Mouse (Mus musculus): ENCODE measurements at regions not wholly inside any gene's neighbourhood (a gene's known extent, or its start where the extent isn't known, plus 50 kb on each side); places are given as distances from the start of the nearest gene placed in this dataset.

DNA sequence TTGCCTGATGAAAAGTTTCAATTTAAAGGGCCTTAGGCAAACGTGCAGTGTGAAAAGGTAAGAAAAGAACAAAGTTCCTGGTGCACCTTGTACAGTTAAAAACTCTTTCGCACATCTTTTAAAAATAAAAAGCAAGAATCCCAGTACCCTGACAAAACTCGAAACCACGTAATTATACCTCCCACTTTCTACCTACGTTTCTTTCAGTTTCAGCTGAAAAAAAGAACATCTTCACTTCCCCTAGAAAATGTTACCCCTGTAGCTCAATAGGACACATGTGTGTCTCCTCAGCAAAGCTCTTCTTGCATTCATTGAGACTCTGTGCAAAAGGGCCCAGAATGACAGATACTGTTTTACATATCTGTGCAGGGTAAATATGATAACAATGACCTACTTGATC lies 113.2 kb downstream of the Spry2 start:
- no peak for DNase-seq (ENCODE audit: low spot score in 2 of 2)

DNA sequence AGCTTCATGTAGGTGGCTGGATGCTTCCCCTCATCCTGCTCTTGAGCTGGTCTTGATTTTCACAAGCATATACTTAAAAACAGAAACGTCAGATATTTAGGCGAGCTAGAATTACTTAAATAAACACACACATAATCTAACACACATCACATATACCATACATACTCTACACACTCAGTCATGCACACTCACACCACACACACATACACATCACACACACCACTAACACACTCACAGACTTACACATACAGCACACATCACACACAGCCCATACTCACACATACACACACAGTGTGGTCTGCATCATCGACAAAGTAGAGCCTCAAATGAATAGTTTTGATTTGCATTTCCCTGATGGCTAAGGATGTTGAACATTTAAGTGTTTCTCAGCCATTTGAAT lies 116.9 kb downstream of the Spry2 start:
- no peak for DNase-seq (ENCODE audit: low spot score in 2 of 2)

DNA sequence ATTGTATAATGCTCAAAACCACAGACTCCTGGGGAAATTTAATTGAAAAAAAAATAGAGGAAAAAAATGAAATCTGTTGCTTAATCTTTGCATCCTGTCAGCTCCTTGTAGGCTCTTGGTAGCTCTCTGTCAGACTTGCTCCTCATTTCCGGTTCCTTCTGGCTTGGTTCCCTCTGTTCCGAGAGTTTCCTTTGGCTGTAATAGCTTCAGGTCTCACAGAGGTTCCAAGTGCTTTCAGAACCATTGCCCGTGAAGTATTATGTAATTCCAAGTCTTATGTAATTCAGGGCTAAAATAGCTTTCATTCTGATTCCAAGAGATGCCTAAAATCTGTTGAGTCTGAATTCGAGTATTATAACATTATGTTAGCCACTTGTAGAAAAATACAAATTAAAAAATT lies 117.3 kb downstream of the Spry2 start:
- peak; percentile 22 to 40 for DNase-seq (ENCODE audit: low spot score in 2 of 2)

DNA sequence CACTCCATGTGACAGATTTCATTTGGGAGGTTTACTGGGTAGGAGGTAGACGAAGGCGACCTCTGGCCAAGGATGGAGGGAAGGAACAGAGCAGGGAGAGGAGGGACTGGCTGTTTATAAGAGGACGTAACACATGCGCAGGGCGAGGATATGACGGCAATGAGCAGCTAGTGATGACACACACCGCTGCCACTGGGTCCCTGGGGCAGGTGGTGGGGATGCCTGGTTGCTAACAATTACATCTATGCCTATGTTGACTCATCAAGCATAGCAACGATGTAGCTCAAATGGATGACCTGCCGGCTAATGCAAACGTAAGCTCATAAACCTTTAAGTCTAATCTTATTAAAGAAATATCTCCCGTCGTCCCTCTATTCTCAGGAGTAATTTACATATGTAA lies 122.9 kb downstream of the Spry2 start:
- DNase-seq (ENCODE audit: low spot score in 2 of 2) = no peak

DNA sequence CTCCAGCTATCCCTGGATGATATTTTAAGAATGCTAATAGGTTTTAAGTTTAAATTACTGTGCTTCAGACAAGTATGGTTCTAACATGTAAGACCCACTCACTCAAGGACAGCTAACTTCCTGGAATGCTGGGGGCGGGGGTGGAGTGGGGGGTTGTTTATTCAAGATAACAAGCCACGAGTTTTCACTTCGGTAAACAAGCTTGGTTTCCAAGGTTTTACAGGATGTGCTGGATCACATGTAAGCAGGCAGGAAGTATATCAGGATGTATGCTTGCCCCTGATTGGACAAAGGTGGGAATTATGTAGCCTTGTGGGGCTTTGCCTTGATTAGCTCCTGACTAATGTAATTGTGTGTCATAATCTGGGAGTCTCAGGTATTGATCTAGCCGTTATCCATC lies 129.5 kb downstream of the Spry2 start:
- no peak for DNase-seq (ENCODE audit: low spot score in 2 of 2)

DNA sequence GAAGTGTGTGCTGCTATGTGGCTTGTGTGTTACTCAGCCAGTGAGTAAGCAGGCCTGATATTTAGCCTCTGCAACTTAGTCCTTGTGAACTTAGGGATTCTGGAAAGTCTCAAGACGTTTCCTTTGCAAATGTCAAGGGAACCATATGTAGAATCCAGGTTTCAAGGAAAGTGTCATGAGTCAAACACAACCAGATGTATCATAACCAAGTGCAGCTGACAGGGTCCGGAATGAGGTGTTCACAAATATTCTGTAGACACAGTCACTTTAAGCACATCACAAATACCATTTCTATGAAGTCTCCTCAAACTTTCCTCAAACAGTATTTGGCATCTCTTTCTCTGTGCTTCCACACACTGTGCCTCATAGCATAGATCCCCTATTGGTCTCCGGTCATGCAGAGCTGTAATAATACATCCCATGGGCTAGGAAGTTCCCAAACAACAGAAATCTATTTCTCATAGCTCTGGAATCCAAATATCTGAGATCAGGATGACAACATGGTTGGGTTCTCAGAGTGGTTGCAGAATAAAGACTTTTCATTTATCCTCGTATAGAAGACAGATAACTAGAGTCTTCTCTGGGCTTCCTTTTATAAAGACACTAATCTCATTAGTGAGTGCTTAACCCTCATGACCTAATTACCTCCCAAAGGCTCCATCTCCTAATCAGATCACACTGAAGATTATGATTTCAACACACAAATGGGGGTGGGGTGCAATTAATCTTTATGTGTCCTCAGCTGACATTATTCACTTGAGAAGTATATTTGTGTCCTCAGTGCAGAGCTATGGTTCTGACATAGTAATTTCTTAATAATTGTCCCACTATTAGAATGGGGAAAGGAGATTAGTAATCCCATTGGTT lies 143.9 kb downstream of the Spry2 start:
- DNase-seq (ENCODE audit: low spot score in 2 of 2) = no peak

DNA sequence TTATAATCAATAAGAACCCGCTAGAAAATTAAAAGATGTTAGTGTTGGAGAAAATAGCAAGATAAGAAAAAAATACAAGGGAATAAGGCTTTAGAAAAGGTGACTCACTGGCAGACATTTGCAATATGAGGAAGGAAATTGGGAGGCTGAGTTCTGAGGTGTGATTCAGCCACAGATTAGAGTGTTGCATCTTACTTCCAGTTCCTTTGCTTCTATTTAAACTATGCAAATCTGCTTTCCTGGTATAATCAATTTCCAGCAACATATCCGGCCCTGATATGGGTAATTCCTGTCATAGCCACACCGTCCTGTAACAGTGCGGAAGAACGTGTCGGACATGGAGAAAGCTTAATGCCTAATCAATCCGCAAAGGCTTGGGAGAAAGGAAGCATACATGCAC lies 144.9 kb downstream of the Spry2 start:
- no peak for DNase-seq (ENCODE audit: low spot score in 2 of 2)

DNA sequence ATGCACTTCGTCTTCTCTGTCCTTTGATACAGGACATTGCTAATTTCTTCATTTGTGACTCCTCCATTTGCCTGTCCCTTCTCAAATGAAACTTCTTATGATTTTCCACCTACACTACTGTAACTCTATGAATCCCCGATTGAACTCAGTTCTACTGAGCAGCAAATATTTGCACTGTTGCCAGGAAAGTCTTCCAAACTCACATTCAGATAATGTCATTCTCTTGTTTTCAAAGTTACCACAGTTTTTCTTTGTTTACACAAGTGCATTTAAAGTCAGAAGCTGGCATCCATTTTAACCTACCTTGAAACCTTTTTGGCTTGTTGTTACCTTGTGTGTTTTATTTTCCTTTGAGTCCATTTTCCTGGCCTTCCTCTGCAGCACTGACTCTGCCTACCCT lies 152.0 kb downstream of the Spry2 start:
- DNase-seq (ENCODE audit: low spot score in 2 of 2) = no peak

DNA sequence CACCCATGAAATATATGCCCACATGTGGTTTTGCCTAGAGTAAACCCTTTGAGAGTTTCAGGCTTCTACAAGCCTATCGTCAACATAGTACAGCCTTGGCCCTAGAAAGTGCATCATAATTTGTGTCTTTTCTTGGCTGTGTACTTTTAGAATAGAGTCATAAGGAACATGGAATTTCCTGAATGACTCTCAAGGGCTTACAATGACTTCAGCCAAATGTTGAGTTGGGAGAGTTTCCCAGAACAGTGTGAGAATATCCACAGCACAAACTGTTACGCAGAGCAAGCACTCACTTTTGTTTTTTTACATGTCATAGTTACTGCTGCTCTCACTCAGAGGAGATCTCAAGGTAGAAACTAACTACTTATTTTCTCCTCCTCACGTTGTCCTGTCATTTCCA lies 152.5 kb downstream of the Spry2 start:
- no peak for DNase-seq (ENCODE audit: low spot score in 2 of 2)

DNA sequence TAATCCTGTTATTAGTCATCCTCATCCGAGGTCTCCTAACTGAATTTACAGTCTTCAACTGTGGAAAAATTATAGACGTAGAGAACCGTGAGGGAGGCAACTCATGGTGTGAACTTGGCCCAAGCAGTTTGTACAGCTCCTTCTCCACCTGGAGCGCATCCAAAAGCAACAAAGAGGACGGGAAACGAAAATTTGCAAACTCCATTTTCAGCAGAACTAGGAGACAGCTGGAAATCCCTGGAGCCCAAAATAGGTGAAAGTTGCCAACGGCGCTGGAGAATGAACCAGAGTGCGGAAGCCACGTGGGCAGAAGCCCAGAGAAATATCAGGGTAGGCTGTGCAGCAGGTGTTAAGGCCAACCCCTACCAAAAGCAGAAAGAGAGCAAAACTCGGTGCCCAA lies 155.7 kb downstream of the Spry2 start:
- peak; percentile 63 to 64 for DNase-seq (ENCODE audit: low spot score in 2 of 2)

DNA sequence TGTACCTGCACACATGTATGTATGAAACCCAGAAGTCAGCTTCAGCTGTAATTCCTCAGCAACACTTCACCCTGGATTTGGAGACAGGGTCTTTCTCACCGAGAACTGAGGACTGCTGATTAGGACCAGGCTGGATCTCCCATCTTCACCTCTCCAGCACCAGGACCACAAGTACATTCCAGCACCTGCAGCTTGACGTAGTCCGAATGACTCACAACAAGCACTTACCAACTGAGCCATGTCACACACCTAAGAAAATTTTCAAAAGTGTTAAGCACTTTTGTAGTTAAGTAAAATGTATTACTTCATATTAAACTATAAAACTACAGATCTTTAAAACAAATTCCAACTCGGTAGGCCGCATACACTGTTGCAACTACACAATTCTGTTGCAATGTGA lies 158.1 kb downstream of the Spry2 start:
- DNase-seq (ENCODE audit: low spot score in 2 of 2) = no peak

DNA sequence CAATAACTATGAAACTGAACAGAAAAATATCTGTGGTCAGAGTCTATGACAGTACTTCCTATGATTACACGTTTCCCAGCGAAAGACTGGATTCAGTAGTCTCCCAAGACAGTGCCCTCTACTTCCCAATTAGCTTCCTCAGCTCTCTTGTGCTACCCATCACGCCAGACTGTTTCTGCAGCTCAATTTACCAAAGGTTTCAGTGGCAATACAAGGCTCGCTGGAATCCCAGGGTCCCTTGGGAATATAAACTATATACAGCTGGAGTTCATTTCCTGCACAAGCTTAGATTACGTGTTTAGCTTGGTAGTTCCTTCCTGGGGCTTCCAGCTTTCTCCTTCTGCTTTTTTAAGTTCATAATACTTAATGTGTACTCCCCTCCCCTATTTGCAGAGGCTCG lies 160.3 kb downstream of the Spry2 start:
- DNase-seq (ENCODE audit: low spot score in 2 of 2) = no peak

DNA sequence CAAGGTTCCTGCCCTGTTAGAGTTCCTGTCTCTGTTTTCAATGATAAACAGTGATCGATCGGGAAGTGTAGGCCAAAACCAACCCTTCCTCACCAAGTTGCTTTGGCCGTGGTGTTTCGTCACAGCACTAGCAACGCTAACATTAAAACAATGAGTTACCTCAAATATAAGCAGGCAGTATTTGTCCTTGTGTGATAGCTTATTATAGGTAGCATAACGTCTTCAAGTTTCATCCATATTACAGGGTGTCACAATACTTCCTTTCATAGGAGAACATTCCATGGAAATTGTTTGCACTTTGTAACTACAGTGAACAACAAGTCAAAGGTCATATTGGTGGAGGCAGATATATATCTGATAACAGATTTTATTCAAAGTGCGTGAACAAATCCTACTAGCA lies 162.3 kb downstream of the Spry2 start:
- DNase-seq (ENCODE audit: low spot score in 2 of 2) = no peak

DNA sequence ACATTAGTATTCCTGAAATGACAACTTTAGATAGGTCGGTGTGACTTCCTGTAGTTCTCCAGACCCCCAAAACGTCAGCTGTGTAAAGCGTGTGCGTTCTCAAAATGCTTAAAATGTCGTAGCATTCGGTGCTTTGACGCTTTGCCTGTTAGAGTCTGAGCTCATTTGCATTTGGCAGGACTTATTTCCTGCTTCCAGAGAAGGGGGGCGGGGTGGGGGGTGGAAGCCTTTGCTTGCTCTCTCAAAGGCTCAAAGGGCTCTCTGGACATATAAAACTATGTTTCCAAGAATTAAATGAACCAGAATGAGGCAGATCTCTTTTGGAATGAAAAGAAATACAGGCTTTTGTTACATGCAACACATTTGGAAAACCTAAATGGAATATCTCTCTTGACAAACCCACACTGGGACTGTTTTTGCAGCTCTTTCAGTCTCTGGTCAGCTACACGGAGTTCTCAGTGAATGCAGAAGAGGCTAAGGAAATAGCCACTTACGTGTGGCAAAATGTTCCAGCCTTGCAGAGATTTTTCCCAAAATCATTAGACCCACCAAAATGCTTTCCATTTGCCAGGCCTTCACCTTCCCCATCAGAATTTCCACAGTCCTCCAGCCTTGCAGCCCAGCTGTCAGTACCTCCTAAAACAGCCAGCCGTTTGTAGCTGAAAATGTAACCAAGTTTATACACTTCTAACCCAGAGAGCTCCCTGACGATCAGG lies 163.4 kb downstream of the Spry2 start:
- DNase-seq (ENCODE audit: low spot score in 2 of 2) = peak in 1 of 2 experiments; percentile 47

DNA sequence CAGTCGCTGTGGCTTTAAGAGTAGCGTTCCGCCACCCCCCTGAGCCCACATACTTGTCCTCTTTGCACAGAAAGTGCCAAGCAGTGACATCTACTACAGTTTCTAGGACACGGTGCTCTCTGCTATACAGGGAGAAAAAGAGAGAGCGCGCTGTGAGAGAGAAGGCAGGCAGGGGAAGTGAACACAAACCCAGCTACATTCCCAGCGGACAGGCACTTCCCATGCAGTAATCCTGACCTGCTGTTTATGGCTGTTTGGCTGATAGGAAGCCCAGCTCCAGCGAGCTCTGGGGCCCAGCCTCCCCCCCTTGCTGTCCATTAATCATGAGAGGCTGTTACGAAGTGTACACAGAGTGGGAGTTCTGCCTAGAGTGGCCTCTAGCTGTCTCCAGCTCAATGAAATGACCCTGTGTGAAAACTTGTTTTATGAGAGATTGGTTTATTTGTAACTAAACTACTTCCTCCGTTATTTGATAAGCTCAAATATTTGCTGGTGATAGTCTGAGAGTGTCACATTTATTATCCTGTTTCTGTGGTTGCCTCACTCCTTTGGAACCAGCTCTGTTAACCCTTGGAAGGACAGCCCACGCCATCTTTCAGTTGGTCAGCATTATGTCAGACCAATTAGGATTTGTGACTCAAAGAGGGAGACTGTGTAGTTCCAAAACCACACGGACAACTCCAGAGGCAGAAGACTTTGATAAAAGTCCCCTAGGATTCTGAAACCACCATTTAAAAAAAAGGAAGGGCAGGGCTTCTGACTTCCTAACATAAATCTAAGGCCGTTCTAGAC lies 164.2 kb downstream of the Spry2 start:
- DNase-seq (ENCODE audit: low spot score in 2 of 2) = peak; percentile 68 to 77

DNA sequence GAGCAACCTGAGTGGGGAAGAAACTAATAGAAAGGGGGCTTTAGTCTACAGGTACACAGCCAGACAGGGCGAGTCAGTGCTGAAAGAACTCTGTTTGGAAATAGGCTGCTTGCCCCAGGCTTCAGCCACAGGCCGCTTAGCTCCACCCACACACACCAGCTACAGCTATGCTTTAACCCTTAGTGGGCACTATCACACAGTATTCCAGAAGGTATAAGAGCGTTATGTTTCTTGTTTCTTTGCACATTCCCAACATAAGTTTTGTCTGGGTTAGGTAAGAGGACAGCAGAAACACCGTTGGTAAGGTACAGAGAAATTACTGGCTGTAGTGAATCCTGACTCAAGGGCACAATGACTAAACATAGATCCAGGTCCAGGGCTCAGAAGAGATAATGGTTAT lies 165.8 kb downstream of the Spry2 start:
- no peak for DNase-seq (ENCODE audit: low spot score in 2 of 2)

DNA sequence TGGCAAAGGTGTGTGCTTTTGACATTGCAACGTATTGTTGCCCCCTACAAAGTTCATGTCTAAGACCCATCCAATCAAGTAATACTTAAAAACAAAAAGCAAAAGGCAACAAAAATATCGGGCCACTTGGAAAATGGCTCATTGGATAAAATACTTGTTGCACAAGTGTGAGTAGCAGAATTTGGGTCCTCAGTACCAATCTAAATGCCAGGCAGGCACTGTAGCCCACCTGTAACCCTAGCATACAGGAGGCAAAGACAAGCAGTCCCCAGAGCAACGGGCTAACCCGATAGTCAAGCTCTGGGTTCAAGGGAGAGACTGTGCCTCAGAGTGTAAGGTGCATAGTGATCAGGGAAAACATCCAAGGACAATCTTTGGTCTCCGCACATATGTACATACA lies 167.8 kb downstream of the Spry2 start:
- no peak for DNase-seq (ENCODE audit: low spot score in 2 of 2)

DNA sequence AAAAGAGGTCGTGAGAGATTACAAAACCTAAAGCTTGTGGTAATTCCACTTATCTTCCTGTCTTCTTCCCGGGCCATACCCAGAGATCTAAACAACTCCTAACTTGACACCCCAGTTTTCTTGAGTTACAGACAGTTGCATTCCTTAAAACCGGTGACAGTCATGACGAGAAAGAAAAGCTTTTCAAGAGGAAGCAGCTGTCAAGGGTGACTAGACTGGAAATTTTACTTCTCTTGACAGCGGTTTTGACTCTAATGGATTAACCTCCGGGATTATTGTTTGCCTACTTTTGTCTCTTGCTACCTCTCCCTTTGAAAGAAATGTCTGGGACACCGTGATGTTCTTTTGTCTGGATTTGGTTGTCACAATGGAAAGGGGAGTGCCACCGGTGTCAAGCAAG lies 170.9 kb downstream of the Spry2 start:
- DNase-seq (ENCODE audit: low spot score in 2 of 2) = no peak

DNA sequence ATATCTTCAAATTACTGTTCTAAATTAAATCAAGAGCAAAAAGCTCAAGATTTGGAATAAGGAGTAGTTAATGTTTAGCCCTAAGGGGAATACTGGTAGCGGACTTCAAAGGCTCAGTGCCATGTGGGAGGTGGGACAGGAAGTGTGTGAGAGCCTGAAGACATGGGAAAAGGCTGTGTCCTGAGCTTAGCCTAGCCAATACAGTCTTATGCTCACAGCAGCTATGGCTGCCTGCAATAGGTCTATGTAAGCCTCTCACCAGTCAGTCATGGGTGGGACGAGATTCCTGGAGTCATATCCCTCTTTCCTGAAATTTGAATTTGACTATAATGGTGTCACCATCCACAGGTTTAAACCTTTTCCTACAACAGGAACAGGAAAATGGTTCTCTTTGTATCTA lies 173.7 kb downstream of the Spry2 start:
- no peak for DNase-seq (ENCODE audit: low spot score in 2 of 2)

DNA sequence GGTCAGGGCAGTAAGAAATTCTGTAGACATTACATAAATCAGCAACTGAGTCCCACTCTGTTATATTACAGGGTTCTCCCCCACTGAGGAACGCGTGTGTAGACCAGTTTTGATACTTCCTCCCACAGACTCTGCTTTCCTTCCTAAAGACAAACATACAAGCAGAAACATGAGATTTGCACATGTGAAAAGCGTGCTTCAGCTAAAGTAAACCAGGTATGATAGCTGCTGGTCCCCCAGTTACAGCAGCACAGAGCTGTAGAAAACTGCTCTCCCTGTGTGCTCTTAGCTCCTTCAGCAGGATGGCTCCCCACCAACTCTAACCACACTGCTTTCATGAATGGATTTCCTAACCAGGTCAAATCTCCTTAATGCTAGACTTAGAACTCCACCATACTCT lies 175.0 kb downstream of the Spry2 start:
- no peak for DNase-seq (ENCODE audit: low spot score in 2 of 2)

DNA sequence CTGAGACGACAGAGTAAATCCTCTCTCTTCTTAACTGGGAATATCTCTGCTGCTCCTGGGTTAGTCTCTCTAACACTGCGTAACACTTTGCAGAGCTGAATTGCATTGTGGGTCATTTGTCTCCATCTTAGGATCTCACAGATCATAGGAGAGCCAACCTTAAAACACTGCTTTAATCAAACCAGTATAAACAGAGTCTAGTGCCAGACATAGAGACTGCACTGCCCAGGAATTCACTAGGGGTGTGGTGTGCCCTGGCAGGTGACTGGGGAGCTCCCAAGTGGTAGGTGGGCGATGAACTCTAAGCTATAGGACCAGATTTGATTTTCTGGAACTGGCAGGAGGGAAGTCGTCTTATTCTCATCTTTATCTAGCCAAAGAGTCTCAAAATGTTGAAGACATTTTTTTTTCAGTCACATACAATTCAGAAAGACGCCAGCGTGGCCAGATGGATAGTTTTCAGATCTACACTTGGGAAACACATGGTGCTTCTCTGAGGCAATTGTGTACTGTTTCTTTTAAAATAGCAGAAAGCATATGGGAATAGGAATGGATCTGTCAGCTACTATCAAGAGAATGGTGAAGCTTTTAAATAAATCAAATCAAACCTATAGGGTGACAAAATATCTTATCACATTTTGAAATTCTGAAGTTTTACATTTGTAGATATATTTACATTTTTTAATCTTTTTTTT lies 175.7 kb downstream of the Spry2 start:
- no peak for DNase-seq (ENCODE audit: low spot score in 2 of 2)

Data from layer of hippocampus, postnatal 10 days (tissue).